Mouse (Mus musculus) T-helper 17 cell (primary cell): ENCODE data around the gene Sppl2a.

Source experiments
- in situ Hi-C, 2 experiments: fragments of 300-600 bp; cut with MboI, MseI; formaldehyde crosslinking; loops; 1 replicate in 1 of 2; 2 replicates in 1 of 2; pipeline ENCODE4 v1.15.1; 2025; ENCODE audit warnings: high pct_unique_total_duplicates in 2 of 2

Sppl2a gene

DNA sequence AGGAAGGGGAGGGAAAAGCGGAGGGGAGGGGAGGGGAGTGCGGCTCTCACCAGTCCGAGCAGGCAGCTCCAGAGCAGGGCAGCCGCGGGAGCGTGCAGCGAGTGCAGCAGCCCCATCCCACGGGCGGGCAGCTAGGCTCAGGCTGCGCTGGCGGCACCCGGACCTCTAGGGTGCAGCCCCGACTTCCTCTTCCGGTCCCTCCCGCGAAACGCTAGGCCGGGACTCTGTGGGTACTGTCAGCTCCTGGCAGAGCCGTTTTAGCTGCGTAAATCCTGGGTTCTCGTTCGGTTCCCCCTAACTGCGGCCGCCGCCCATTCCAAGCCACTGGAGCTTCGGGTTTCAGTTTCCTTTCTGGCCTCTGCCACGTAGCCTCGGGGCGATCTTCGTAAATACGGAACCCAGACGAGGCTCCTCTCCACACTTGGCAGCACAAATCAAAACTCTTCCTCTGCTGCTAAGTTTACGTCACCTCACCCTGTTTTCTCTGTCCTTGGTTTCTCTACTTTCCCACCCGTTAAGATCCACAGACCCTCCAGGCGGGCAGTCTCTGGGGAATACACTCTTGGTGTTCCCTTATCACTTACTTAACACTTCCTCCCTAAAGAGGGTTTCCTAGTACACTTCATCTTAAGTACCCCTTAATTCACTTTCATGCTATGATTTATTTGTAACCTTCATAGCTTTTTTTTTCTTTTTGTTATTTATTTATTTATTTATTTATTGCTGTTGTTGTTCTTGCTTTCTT lies at the start of gene Sppl2a:
Sppl2a (minus strand) TSS at position 339 of the 745 bp plus-strand sequence.
- in situ Hi-C loops = loop anchor here in 1 of 2 experiments (10.0 kb wide), 1 partner anchor 1992 kb away; no protein-coding TSS in a partner anchor

DNA sequence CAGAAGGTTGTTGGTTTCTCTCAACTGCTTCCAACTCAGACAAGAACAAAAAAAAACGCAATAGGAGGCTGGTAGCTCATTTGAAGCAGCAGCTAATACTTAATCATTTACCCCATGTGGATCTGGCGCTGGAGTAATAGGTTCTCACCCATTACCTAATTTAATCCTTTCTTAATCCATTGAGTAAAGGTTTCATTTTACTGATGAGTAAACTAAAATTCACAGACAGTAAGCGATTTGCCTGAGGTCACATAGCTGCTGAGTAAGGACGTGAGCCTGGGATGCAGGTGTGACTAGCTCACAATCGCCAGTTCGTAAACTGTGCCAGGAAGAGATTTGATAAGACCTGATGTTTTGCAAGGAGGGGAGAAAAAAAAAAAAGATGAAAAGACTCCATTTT lies 44.4 kb upstream of the Sppl2a start:
- in situ Hi-C loops = loop anchor here in 1 of 2 experiments (25.0 kb wide), 1 partner anchor 1010 kb away; no protein-coding TSS in a partner anchor

GRCm38 (mm10) chr2:126961696-126962095 lies 28.7 kb upstream of the Sppl2a start:
- in situ Hi-C loops = loop anchor here (5.0 to 25.0 kb wide), 2 partner anchors 744 to 1849 kb away; partner anchors contain the start of genes Gm17555 (in 1 of the 2) and Myef2 (in 1 of the 2)

- in situ Hi-C loops = loop anchor here in 1 of 2 experiments (25.0 kb wide), 1 partner anchor 1843 kb away; the partner anchor contains the start of gene Myef2
Measured at GRCm38 (mm10) chr2:126955671-126956070, 22.6 kb upstream of the Sppl2a start.

DNA sequence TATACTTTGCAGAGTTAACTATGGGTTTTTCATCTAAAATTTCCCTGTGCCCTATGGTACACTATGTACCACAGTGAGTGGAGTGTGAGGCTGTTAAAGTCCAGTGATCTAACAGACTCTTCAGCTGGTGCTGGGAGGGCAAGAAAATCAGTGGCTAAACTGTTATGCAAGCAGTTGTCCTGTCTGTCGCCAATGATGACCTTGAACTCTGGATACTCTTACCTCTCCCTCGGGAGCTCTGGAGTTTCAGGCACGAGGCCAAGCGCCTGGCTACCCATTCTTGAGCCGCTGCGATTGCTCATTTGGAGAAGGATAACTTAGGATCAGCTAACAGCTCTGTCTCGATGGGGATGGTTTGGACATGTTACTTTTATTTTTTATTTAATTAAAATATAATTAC lies 18.1 kb upstream of the Sppl2a start:
- in situ Hi-C loops = loop anchor here in 1 of 2 experiments (25.0 kb wide), 1 partner anchor 1839 kb away; the partner anchor contains the start of gene Myef2

- in situ Hi-C loops = loop anchor here in 1 of 2 experiments (25.0 kb wide), 1 partner anchor 1838 kb away; the partner anchor contains the start of gene Myef2
Measured at GRCm38 (mm10) chr2:126950453-126950852, 17.4 kb upstream of the Sppl2a start.

- in situ Hi-C loops = loop anchor here (10.0 to 25.0 kb wide), 2 partner anchors 1265 to 1838 kb away; partner anchors contain the start of gene Myef2 (in 1 of the 2)
Measured at GRCm38 (mm10) chr2:126949856-126950255, 16.8 kb upstream of the Sppl2a start.

DNA sequence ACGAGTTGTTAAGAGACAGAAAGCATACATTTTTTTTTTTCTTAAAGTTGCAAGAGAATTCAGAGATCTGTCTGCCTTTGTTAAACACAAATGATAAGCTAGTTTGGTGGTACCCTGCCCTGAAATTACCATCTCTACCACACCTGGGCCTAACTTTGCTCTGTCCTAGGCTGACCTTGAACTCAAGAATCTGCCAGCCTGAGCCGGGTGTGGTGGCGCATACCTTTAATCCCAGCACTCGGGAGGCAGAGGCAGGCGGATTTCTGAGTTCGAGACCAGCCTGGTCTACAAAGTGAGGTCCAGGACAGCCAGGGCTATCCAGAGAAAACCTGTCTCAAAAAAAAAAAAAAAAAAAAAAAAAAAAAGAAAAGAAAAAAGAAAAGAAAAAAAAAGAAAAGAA lies 16.3 kb upstream of the Sppl2a start:
- in situ Hi-C loops = loop anchor here in 1 of 2 experiments (10.0 kb wide), 1 partner anchor 1264 kb away; no protein-coding TSS in a partner anchor

DNA sequence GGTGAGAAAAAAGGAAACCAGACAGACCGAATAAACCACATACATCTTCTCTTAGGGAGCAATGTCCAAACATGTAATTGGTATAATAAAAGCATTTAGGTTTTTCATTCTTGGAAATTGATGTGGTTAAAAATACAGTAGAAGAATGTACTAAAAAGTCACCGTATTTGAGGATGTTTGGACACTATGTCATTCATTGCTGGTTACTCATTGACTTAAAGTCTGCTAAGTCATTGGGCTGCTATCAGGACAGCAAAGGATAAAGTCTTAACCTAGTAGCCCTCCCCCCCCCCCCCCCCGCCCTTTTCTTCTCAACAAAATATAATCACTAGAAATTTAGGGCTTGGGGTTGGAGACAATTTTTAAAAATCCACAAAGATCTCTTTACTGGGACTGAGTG lies 15.2 kb upstream of the Sppl2a start:
- in situ Hi-C loops = loop anchor here in 1 of 2 experiments (10.0 kb wide), 1 partner anchor 1263 kb away; no protein-coding TSS in a partner anchor

- in situ Hi-C loops = loop anchor here in 1 of 2 experiments (10.0 kb wide), 1 partner anchor 1263 kb away; no protein-coding TSS in a partner anchor
Measured at GRCm38 (mm10) chr2:126947646-126948045, 14.6 kb upstream of the Sppl2a start.

DNA sequence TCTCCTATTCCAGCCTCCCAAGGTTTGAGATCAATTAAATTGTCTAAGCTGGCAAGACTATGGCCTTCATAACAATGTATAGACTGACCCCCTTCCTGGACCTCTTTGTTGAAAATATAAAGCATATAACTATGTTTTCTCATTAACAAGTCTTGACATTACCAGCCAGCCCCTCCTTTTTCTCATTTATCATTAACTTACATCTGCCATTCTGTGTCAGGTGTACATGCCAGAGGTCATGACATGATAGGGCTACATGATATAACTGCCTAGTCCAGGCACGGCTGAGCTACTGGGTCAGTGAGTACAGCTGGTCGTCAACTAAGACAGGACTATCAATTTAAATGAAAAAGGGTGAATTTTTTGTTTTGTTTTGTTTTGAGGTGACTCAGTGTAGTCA lies 10.2 kb upstream of the Sppl2a start:
- in situ Hi-C loops = loop anchor here in 1 of 2 experiments (10.0 kb wide), 1 partner anchor 1258 kb away; no protein-coding TSS in a partner anchor

DNA sequence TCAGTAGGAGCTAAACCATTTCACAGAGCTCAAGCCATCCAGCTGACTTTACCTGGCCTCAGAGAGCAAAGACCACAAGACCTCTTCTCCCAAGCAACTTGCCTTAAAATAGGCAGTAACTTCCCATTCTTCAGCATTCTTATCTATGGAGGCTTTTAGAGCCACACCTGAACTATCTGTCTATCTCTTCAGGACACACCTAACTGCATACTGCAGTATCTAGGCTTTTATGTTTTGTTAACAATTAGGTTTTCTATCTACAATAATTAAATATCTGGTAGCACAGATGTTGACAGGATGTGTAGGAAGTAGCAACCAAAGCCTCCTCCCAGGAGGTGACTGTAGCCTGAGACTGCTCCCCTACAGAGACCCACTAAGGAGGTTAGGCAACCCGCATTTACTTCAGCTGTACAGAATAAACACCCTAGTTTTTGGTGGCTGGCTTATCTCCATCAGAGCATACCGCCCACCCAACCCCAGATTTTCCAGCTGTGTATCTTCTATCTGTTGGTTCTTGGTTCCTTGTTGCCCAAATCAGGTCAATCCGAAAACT lies 7.4 kb upstream of the Sppl2a start:
- in situ Hi-C loops = loop anchor here in 1 of 2 experiments (10.0 kb wide), 1 partner anchor 1256 kb away; no protein-coding TSS in a partner anchor

- in situ Hi-C loops = loop anchor here in 1 of 2 experiments (10.0 kb wide), 1 partner anchor 1987 kb away; no protein-coding TSS in a partner anchor
Measured at GRCm38 (mm10) chr2:126938069-126938468, 5.0 kb upstream of the Sppl2a start.

- in situ Hi-C loops = loop anchor here in 1 of 2 experiments (10.0 kb wide), 1 partner anchor 1991 kb away; no protein-coding TSS in a partner anchor
Measured at GRCm38 (mm10) chr2:126933921-126934320, 886 bp upstream of the Sppl2a start.

DNA sequence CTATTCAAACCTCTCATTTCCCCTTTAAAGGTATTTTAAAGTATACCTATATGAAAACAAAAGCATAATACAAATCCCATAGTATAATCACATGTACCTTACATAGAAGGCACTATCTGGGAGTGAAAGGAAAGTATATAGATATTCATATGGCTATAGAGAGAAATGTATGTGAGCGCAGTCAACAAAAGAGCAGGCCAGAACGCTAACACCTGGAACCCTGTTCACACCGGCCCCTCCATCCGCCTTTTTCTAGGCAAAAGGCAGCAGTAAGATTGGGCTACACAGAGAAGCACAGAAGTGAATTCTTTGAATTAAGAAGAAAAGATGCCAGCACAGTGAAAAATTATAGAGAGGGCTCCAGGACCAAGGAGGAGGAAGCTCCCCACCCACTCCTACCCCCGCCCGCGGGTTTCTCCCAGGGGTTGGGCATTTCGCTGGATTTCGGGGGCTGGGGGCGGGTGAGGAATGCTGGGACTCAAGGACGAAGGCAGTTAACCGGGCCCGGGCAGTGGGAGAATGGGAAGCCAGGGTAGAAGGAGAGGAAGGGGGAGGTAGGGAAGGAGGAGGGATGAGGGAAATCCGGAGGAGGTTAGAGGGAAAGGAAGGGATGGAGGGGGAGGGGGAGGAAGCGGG lies 656 bp downstream of the Sppl2a start:
- in situ Hi-C loops = loop anchor here in 1 of 2 experiments (10.0 kb wide), 1 partner anchor 1992 kb away; no protein-coding TSS in a partner anchor

- in situ Hi-C loops = loop anchor here in 1 of 2 experiments (10.0 kb wide), 1 partner anchor 1993 kb away; no protein-coding TSS in a partner anchor
Measured at GRCm38 (mm10) chr2:126931784-126932183, 1.3 kb downstream of the Sppl2a start.

DNA sequence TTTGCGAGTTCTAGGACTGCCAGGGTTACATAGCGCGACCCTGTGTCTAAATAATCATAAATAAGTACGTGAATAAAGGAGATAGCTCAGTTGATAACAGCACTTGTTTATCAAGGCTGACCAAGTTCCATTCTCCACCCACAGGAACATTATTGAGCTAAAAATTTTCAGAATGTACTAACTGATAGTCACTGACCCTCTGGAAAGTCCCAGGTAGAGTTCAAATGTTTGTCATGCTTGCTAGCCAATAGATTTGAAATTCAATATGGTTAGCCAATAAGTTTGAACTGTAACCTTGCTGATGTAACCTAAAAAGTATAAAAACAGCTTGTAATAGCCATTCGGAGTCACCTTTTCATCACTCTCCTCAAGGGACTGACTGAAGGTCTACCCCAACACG lies 4.4 kb downstream of the Sppl2a start:
- in situ Hi-C loops = loop anchor here in 1 of 2 experiments (10.0 kb wide), 1 partner anchor 1064 kb away; no protein-coding TSS in a partner anchor

GRCm38 (mm10) chr2:126920358-126921060 lies 12.5 kb downstream of the Sppl2a start:
- in situ Hi-C loops = loop anchor here in 1 of 2 experiments (10.0 kb wide), 1 partner anchor 1056 kb away; no protein-coding TSS in a partner anchor

DNA sequence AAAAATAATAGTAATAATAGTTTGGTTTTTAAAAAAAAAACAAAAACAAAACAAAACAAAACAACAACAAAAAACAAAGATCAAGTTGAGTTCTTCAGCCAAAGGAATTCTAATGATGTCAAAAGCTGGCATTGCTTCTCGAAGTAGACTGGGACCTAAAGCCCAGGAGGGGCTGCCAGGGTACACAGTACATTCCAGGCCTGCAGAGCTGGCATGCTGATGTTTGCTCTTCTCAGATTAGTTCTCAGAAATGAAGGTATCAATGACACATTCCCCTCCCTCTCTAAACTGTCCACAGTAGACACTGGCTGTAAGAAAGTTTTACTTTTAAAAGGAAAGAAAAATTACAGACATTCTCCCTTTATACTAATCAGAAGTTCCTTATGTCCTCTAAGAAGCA lies 16.8 kb downstream of the Sppl2a start:
- in situ Hi-C loops = no loop called here

DNA sequence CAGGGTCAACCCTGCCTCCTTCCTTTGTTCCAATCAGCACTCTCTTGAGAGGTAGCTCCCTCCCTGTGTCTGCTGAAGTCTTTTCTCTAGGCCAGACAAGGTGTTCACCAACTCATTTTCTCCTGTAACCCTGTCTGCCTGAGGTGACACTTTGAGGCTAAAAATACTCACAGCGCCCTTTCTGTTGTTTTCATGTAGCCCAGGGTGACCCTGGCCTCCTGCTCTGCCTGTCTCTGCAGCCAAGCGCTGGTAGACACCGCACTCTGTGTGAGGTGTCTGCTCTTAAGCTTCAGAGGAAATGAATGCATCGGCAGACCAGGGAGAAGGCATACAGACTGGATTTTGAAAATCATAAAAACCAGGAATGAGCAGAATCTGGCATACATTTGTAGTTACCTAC lies 18.9 kb downstream of the Sppl2a start:
- in situ Hi-C loops = no loop called here
